Mouse (Mus musculus) embryonic facial prominence, embryonic 10.5 days (tissue): ENCODE data around the gene Cux1. TPM values are rescaled to one million over a fixed set of nuclear protein-coding genes. Genes with fewer than 3 reads are reported as not detected.

ENCODE experiments used
- DNase-seq: peaks from one replicate; pipeline ENCODE4 v3.0.0-alpha.2; 2017; ENCODE audit warnings: low spot score
- H3K27ac ChIP-seq: fragments of 300-500 bp; sonication (generic); replicated peaks from 2 replicates; pipeline ENCODE4 v1.5.1; 2016; ENCODE audit warnings: mild to moderate bottlenecking
- H3K27me3 ChIP-seq: fragments of 300-500 bp; sonication (generic); replicated peaks from 2 replicates; pipeline ENCODE4 v1.6.1; 2016; ENCODE audit warnings: low read depth, mild to moderate bottlenecking; ENCODE audit not compliant: poor library complexity, severe bottlenecking
- H3K36me3 ChIP-seq: fragments of 300-500 bp; sonication (generic); replicated peaks from 2 replicates; pipeline ENCODE4 v1.6.1; 2016; ENCODE audit warnings: mild to moderate bottlenecking, moderate library complexity
- H3K4me1 ChIP-seq: fragments of 300-500 bp; sonication (generic); 2 replicates; pipeline ENCODE4 v1.6.1; 2016
- H3K4me3 ChIP-seq: fragments of 300-500 bp; sonication (generic); 2 replicates; pipeline ENCODE4 v1.5.1; 2016; ENCODE audit warnings: mild to moderate bottlenecking, moderate library complexity
- H3K9me3 ChIP-seq: fragments of 300-500 bp; sonication (generic); 2 replicates; pipeline ENCODE4 v1.6.1; 2016; ENCODE audit warnings: mild to moderate bottlenecking
- WGBS: fragments of 180-500 bp; shearing (Covaris S2); methylation state at CpG from one replicate; pipeline ENCODE4 v1.1.7; 2016; 5-methylcytosine and 5-hydroxymethylcytosine counted together
- polyA plus RNA-seq: library from polyadenylated mRNA; unstranded; fragments of >200 nt; fragmentation: Nextera tagmentation; extraction: Ambion mirVana; gene quantifications from 2 replicates; pipeline ENCODE4 v1.2.1, GENCODE M21; 2016

The Cux1 gene
- polyA plus RNA-seq, 1 experiment from 2014 or later = 75.3 TPM

DNA sequence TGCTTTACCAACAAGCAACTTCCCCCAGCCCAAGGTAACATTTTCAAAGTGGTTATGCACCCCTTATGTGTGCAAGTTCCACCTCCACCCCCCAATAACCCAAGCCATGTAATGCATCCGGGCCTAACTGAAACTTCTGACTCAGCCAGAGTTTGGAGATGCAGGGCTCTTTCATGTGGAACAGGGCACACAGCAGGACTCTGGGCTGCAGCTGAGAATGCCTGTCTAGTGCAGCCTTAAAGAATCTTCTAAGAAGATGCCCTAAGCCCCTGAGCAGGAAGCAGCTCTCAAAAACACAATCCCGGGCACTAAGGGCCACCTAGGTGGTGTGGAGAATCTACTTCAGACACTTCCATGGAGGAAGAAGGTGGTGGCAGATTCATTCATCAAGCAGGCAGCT lies 16.6 kb downstream of the Cux1 start:
- H3K9me3 ChIP-seq = no peaks in the 10 kb centered on the region
- no peak overlapping the region for H3K27ac ChIP-seq
- WGBS = 23% methylated on average over 2 of the region's 2 CpGs
- no peak overlapping the region for H3K4me3 ChIP-seq
- H3K4me1 ChIP-seq = peaks cover 63% of the 10 kb centered on the region
- no peaks in the 10 kb centered on the region for H3K27me3 ChIP-seq
- no peak for DNase-seq
- H3K36me3 ChIP-seq = 0 out of 2 replicates have a peak, but pooled peaks cover 3% of the 10 kb centered on the region

DNA sequence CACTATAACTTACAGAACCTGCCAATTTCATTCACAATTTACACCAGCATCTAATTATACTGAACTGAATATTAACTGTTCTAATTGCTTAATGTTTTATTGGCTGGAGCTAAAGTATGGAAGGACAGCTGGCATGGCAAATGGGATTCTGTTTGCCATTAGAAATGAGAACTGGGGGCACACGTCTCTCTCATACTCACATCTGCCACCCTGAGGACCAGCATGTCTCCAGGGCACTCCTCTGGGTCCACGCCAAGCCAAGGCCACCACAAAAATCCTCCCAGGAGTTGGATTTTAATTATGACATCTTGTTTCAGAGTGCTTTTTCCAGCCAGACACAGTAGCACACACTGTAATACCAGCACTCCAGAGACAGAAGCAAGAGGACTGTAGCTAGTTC lies 18.5 kb downstream of the Cux1 start:
- H3K27me3 ChIP-seq = no peaks in the 10 kb centered on the region
- no peak overlapping the region for H3K4me3 ChIP-seq
- 0 out of 2 replicates have a peak, but pooled peaks cover 3% of the 10 kb centered on the region for H3K36me3 ChIP-seq
- H3K27ac ChIP-seq = no peak overlapping the region
- WGBS = 78% methylated on average over 2 of the region's 2 CpGs
- no peak for DNase-seq
- H3K9me3 ChIP-seq = no peaks in the 10 kb centered on the region
- H3K4me1 ChIP-seq = peaks cover 62% of the 10 kb centered on the region

DNA sequence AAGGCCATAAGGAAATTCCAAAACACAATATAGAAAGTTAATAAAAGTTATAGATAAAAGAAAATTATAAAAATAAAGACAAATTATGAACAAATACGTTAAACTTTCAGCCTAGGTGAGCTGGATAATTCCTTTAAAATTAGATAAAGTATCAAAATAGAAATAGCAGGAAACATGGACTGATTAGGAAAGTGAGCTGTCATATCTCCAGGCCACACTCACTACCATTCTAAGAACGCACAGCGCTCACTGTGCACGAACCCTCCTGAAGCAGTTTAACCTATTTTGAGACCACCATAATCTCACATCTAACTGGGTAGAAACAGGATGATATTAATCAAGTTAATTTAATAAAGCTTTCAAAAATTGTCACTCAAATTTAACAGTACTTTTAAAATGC lies 22.2 kb downstream of the Cux1 start:
- Histone ChIP-seq H3K36me3 (0 out of 2 replicates have a peak, but pooled peaks cover 3% of the 10 kb centered on the region), H3K4me1 (peaks cover 40% of the 10 kb centered on the region), H3K9me3 (no peaks in the 10 kb centered on the region), H3K4me3 (no peak overlapping the region), H3K27me3 (no peaks in the 10 kb centered on the region), H3K27ac (no peak overlapping the region)
- 88% methylated on average over 4 of the region's 4 CpGs for WGBS
- no peak for DNase-seq

DNA sequence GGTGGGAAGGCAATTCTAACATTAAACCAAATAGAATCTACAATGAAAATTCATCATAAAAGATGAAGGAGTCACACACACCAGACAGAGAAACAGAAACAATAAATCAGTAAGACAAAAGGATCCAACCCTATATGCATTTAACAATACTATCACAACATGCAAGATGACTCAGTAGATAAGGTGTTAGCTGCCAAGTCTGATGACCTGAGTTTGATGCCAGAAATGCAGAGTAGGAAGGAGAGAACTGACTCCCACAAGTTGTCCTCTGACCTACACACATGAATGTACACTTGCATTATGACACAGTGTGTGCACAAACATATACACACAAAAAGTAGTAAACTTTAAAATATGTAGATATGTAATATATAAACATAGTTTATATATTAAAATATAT lies 24.1 kb downstream of the Cux1 start:
- no peaks in the 10 kb centered on the region for H3K27me3 ChIP-seq
- no peak for DNase-seq
- no peaks in the 10 kb centered on the region for H3K9me3 ChIP-seq

DNA sequence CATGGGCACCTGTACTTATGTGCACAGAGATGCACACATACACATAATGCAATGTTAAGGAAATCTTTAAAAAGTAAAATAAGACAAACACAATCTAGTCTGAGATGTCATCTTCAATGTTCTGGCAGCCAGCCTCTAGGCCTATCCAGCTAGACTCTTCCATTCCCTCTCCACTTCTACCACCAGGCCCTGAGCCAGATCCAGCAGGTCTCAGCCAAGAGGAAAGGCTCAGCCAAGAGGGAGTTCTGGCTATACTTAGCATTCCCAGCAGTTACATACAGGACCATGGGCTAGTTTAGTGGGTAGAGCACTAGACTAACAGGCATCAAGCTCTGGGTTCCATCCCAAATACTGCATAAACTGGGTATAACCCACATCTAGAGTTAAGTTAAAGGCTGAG lies 26.3 kb downstream of the Cux1 start:
- no peak for DNase-seq
- H3K36me3 ChIP-seq = no peaks in the 10 kb centered on the region
- H3K9me3 ChIP-seq = no peaks in the 10 kb centered on the region
- no peaks in the 10 kb centered on the region for H3K27me3 ChIP-seq
- H3K27ac ChIP-seq = no peak overlapping the region
- H3K4me1 ChIP-seq = peaks cover 33% of the 10 kb centered on the region
- H3K4me3 ChIP-seq = no peak overlapping the region

More for the DNA sequence above, 24.1 kb downstream of the Cux1 start:
- peaks cover 35% of the 10 kb centered on the region for H3K4me1 ChIP-seq
- H3K27ac ChIP-seq = no peak overlapping the region
- H3K36me3 ChIP-seq = 0 out of 2 replicates have a peak, but pooled peaks cover 3% of the 10 kb centered on the region
- H3K4me3 ChIP-seq = no peak overlapping the region

DNA sequence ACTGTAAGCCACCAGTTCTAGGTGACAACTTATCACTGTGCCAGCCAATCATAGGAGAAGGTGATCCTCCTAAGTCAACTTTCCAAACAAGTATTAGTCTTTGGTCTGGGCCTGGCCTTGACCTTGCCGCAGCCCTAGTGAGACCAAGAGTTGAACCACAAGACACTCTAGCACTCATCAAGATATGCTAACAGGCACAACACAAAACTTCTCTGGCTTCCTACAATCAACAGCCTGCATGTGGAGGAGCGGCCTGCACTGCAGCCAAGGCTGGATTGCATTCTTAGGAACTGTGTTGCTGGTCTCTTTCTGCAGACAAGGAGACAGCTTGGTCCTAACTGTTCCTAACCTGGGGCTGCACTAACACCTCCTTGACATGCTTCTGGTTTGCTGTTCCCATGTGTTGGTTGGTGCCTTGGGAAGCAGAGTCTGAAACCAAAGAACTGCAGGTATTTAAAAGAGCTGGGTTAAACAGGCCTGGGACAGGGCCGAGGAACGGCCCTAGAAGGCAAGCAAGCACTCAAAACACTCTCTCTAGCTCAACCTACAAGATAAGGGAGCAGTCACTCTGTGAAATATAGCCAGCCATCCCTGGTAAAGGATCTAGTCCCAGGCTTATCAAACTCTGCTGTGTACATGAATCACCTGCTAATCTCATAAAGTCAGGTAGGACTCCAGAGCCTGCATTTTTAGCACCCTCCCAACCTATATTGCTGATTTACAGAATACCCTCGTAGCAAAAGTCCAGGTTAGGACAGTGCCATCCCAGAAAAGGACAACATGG lies 27.0 kb downstream of the Cux1 start:
- Histone ChIP-seq H3K9me3 (no peaks in the 10 kb centered on the region), H3K27me3 (no peaks in the 10 kb centered on the region), H3K4me1 (peaks cover 30% of the 10 kb centered on the region), H3K27ac (no peak overlapping the region), H3K4me3 (no peak overlapping the region), H3K36me3 (no peaks in the 10 kb centered on the region)
- 92% methylated on average over 5 of the region's 5 CpGs for WGBS
- no peak for DNase-seq

DNA sequence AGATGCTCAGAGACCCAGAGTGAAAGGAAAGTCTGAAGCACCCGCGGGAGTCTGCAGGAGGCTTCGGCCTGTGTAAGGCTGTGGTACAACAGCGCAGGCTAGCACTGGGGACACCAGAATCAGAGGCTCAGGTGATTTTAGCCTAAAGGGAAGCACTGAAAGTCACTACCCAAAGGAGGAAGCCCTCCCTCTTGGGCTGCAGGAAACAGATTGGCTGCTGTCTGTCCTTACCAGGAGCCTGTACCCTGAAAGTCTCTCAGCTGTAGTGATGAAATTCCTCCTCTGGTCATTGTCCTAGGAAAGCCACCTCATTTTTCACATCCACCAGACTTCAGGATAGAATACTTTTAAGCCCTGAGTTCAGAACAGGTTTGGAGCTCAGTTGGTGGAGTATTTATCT lies 30.5 kb downstream of the Cux1 start:
- peaks cover 30% of the 10 kb centered on the region for H3K4me1 ChIP-seq
- H3K27me3 ChIP-seq = no peaks in the 10 kb centered on the region
- H3K9me3 ChIP-seq = no peaks in the 10 kb centered on the region
- no peak overlapping the region for H3K27ac ChIP-seq
- DNase-seq = no peak
- H3K36me3 ChIP-seq = peaks cover 4% of the 10 kb centered on the region
- WGBS = 91% methylated on average over 4 of the region's 4 CpGs
- H3K4me3 ChIP-seq = no peak overlapping the region

DNA sequence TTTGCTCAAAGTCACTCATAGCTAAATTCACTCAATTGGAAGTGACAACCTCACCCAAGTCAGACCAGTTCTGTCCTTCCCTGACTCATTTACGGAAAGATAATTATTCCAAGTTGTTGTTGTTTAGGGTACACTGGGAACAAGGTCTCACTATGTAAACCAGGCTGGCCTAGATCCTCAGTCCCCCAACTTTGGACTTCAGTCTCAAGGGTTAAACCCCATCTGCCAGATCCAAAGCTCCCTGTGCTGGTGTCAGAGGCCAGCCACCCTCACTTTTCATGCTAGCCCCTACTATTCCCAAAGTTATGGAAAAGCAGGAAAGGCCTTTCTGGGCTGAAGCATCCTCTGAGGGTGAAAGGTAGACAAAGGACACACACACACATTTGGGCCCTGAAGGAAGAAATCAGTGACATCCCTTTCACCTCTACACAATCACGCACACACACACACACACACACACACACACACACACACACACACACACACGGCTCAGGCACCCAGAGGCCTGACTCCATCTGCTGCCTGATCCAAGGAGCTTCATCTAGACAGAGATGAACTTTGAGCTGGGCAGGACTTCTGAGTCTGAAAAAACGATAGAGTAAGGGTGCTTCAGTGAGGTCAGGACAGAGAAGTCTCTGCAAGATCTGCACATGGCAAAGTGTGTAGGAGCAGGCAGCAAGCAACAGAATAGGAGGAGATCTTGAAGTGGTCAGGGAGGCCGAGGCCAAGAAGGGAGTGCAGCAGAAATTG lies 31.1 kb downstream of the Cux1 start:
- H3K27ac ChIP-seq = no peak overlapping the region
- peaks cover 4% of the 10 kb centered on the region for H3K36me3 ChIP-seq
- no peaks in the 10 kb centered on the region for H3K27me3 ChIP-seq
- WGBS = 70% methylated on average over 5 of the region's 5 CpGs
- no peaks in the 10 kb centered on the region for H3K9me3 ChIP-seq
- H3K4me1 ChIP-seq = peaks cover 31% of the 10 kb centered on the region
- no peak for DNase-seq
- no peak overlapping the region for H3K4me3 ChIP-seq

DNA sequence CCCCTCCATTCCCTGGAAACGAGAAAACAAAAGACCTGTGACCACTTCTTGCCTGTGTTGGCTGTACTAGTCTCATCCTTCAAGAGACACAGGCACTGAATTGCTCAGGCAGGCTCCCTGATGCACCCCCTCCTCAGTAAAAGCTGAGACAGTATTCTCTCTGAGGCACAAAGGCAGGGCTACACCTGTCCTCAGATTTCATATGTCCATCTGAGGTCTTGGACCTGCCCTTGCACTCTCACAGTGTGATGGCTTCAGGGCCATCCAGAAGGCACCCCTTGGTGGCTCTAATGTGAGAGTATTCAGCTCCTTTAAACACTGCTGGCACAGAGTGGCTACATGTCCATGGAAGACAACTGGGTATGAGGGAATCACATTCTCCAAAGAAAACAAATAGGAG lies 32.1 kb downstream of the Cux1 start:
- Histone ChIP-seq H3K36me3 (peaks cover 4% of the 10 kb centered on the region), H3K4me3 (no peak overlapping the region), H3K27ac (no peak overlapping the region), H3K9me3 (no peaks in the 10 kb centered on the region), H3K27me3 (no peaks in the 10 kb centered on the region), H3K4me1 (peaks cover 25% of the 10 kb centered on the region)
- DNase-seq = no peak
- WGBS = 71% methylated on average over 1 of the region's 1 CpGs

DNA sequence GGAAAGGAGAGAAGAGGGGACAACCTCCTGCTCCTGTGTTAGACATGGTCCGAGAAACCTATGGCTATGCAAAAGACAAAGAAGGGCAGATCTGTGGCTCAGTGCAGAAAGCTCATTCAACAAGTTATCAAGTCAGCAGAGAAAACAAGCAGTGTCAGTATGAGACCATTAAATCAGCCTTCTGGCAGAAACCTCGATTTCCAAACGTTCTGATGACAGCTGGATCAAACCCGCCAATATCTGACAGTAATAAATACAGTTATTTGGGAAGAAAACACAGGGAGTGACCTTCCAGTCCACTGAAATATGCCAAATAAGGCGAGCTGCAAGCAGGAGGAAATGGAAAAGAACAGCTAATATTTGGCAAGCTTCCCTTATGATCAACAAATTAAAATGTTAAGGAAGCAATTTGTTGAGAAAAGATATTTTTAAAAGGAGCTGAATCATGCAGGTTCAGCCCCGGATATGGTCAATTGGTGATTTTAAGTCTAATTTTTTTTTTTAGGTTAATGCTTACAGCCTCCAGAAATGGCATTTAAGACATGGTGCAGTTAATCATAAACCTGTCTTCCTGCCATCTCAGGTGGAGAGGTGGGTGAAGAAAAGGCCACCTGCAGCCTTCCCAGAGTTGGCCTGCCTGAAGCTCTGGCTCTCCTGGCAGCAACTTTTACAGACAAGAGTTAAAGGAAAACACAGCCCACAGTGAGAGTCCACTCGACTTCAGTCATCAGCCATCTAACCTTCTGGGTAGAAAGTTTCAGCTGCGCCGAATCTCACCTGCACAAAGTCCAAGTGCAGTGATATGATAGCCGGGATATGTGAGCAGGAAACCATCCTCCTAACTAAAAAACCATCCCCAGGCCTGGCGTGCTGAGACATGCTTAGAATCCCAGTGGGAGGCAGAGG lies 33.7 kb downstream of the Cux1 start:
- no peak for DNase-seq
- no peak overlapping the region for H3K27ac ChIP-seq
- peaks cover 4% of the 10 kb centered on the region for H3K36me3 ChIP-seq
- WGBS = 90% methylated on average over 11 of the region's 11 CpGs
- no peaks in the 10 kb centered on the region for H3K27me3 ChIP-seq
- H3K9me3 ChIP-seq = no peaks in the 10 kb centered on the region
- no peak overlapping the region for H3K4me3 ChIP-seq
- H3K4me1 ChIP-seq = peaks cover 22% of the 10 kb centered on the region

DNA sequence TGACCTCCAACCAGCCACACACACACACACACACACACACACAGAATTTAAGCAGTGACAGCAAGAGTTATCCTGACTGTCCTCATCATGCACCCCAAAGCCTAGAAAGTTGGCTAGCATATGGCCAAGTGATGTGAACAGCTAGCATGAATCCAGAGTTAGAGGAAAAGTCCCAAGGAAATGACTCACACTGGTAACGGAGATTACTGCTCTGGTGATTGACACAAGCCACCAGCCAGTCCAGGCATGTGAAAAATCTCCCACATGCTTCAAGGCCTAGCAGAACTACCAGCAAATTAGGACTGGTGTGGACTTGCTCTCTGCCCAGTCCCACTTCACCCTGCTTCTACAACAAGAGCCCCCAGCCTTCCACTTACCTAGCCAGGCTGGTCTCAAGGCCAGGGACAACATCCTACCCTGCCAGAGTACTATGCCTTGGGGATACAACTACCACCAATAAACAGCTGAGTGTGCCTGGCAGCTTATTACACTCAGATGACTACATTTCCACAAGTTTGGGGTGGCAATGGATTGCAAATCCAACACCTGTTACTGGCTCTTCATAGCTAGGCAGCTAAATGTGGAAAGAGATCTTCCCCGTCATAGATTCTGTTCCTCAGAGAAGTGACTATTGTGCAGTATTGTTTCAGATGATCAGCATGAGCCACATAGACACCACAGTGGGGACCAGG lies 35.5 kb downstream of the Cux1 start:
- H3K36me3 ChIP-seq = peaks cover 5% of the 10 kb centered on the region
- DNase-seq = no peak
- H3K4me1 ChIP-seq = peaks cover 19% of the 10 kb centered on the region
- 80% methylated on average over 2 of the region's 2 CpGs for WGBS
- H3K27ac ChIP-seq = no peak overlapping the region
- no peaks in the 10 kb centered on the region for H3K9me3 ChIP-seq
- no peaks in the 10 kb centered on the region for H3K27me3 ChIP-seq
- no peak overlapping the region for H3K4me3 ChIP-seq

DNA sequence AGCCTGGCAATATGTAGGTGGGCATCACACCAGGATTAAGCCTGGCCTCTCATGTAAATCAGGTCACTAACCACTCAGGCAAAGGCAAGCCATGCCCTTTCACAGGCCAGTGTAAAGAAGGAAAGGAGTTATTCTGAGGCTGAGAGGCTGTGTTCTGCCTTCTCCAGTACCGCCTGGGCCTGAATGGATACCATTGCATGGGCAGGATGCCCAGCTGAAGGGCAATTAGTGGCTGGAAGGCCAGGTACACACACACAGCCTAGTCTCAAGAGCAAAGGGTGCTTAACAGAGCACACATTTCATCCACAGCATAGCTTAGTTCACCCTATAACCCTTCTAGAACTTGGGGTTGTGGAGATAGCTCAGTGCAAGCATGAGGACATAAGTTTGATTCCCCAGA lies 36.4 kb downstream of the Cux1 start:
- DNase-seq = no peak
- Histone ChIP-seq H3K36me3 (peaks cover 9% of the 10 kb centered on the region), H3K4me1 (peaks cover 10% of the 10 kb centered on the region; the same call in 1 of the 2 replicates), H3K27me3 (no peaks in the 10 kb centered on the region), H3K4me3 (no peak overlapping the region), H3K9me3 (no peaks in the 10 kb centered on the region), H3K27ac (no peak overlapping the region)
- 90% methylated on average over 1 of the region's 1 CpGs for WGBS
